Mouse (Mus musculus): ENCODE results near the gene Fgfr2.

DNA sequence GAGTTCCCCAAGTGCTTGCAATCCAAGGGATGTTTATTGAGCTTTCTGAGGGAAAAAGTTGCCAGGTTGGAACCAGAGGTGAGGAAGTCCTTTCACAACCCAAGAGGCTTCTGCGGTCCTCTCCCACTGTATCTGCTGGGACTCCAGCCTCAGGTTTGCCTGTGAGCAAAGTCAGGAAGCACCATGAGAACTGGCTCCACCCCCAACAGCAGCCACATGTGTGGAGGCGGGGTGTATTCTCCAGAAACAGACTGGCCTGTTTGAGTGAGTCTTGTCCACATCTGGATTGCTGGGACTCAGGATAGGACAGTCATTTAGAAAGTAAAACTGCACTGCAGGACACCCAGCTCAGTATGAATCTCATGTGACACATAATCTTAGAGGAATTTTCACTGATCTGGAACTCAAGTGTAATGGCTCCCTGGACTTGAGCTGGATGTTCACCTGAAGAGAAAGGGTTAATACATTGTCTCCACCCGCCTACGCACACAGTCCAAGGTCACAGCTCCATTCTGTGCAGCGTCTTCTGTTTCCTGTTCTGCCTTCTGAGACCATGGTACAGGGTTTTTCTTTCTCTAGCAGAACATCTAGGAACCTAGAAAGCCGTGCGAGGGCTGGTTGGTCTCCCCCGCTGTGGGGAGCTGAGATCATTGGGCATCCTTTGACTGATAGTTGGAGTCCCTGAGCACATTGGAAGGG lies 2396.3 kb downstream of the Fgfr2 start:
- TF ChIP-seq CTCF (IDR thresholded peaks at IDR 0.05; ENCODE audit: control insufficient read depth, insufficient read depth, insufficient read length): no peak
- no peak for TF ChIP-seq MAX (IDR thresholded peaks at IDR 0.05)
- TF ChIP-seq CEBPB (IDR thresholded peaks at IDR 0.05; ENCODE audit: low read depth): no peak
- no peak for TF ChIP-seq USF1 (IDR thresholded peaks at IDR 0.05; ENCODE audit: low read depth)
